In the genomic region with DNA sequence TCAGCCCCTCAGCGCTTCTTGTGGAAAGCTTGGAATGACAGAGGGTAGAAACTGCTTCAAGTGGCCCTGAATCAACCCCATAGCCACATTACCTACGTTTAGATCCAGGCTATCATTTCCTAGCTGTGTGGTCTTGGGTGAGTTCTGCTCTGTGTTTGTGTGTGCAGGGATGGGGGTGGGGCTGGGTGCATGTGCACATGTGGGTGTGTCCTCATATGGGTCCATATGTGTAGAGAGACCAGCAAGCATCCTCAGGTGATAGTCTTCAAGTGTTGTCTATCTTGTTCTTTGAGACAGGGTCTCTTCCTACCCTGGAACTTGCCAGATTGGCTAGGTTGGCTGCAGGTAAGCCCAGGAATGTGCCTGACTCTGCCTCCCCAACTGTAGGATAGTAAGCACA, we compare ENCODE assay signal across 14 mouse cellular contexts.
"Had no signal": no experiment of that assay in that cellular context is flagged by ENCODE, and none has a peak within 500 bp of the region (broad histone marks: within the 10 kb centered on the region; RNA-seq: fewer than 3 reads in every experiment).

No protein-coding gene starts in this region.

- H3K27me3 ChIP-seq: lung, embryonic 15.5 days; midbrain, embryonic 12.5 days; neural tube, embryonic 13.5 days had no signal

- H3K4me2 ChIP-seq: limb, embryonic 12.5 days; lung, embryonic 15.5 days; midbrain, embryonic 12.5 days; neural tube, embryonic 13.5 days had no signal

- H3K27ac ChIP-seq: limb, embryonic 12.5 days; macrophage; midbrain, embryonic 12.5 days; neural tube, embryonic 13.5 days had no signal

- DNase-seq: kidney, postnatal 36 days; layer of hippocampus, adult 9-11 months; layer of hippocampus, postnatal 36 days; lung, postnatal 14 days; right cerebral cortex, postnatal 14 days; thymus, adult 2 months; thymus, postnatal 25 days had no signal

- ATAC-seq: midbrain, embryonic 16.5 days had no signal

- H3K9ac ChIP-seq: limb, embryonic 12.5 days; lung, embryonic 15.5 days; midbrain, embryonic 12.5 days; neural tube, embryonic 13.5 days had no signal

- H3K4me3 ChIP-seq: limb, embryonic 12.5 days; lung, embryonic 15.5 days; megakaryocyte, embryonic 14.5 days; midbrain, embryonic 12.5 days; neural tube, embryonic 13.5 days had no signal

- H3K36me3 ChIP-seq: limb, embryonic 12.5 days; lung, embryonic 15.5 days; midbrain, embryonic 12.5 days; neural tube, embryonic 13.5 days had no signal

- H3K9me3 ChIP-seq: limb, embryonic 12.5 days; lung, embryonic 15.5 days; megakaryocyte, embryonic 14.5 days; midbrain, embryonic 12.5 days; neural tube, embryonic 13.5 days had no signal
